Mouse (Mus musculus) midbrain, embryonic 11.5 days (tissue): ENCODE measurements around the gene Pabpn1l. TPM values are rescaled to one million over a fixed set of nuclear protein-coding genes. Genes with fewer than 3 reads are reported as not detected.

Source experiments
- ATAC-seq: fragments of 200-750 bp; cut with Nextera tagmentation; 2 replicates; pipeline ENCODE4 v1.8.0; 2017; ENCODE audit warnings: moderate TSS enrichment, moderate library complexity; ENCODE audit not compliant: low FRiP score
- DNase-seq: peaks from one replicate; pipeline ENCODE4 v3.0.0; 2015; ENCODE audit warnings: low spot score; ENCODE audit errors: missing footprints
- H3K27ac ChIP-seq: fragments of 300-500 bp; sonication (generic); 2 replicates; pipeline ENCODE4 v1.5.1; 2014; ENCODE audit warnings: low read depth, low read length
- H3K27me3 ChIP-seq: fragments of 300-500 bp; sonication (generic); 2 replicates; pipeline ENCODE4 v1.6.1; 2014; ENCODE audit warnings: mild to moderate bottlenecking, low read length, moderate library complexity, mixed read lengths; ENCODE audit not compliant: control insufficient read depth, insufficient read depth
- H3K36me3 ChIP-seq: fragments of 300-500 bp; sonication (generic); 2 replicates; pipeline ENCODE4 v1.6.1; 2014; ENCODE audit warnings: mild to moderate bottlenecking, low read length, moderate library complexity, mixed read lengths; ENCODE audit not compliant: control insufficient read depth, insufficient read depth
- H3K4me1 ChIP-seq: fragments of 300-500 bp; sonication (generic); 2 replicates; pipeline ENCODE4 v1.6.1; 2014; ENCODE audit warnings: low read length; ENCODE audit not compliant: control insufficient read depth, insufficient read depth
- H3K4me2 ChIP-seq: fragments of 300-500 bp; sonication (generic); 2 replicates; pipeline ENCODE4 v1.6.1; 2014; ENCODE audit warnings: mild to moderate bottlenecking, moderate library complexity
- H3K4me3 ChIP-seq: fragments of 300-500 bp; sonication (generic); 2 replicates; pipeline ENCODE4 v1.5.1; 2014; ENCODE audit warnings: low read depth, low read length
- H3K9ac ChIP-seq: fragments of 300-500 bp; sonication (generic); 2 replicates; pipeline ENCODE4 v1.6.1; 2014; ENCODE audit warnings: low read length
- H3K9me3 ChIP-seq: fragments of 300-500 bp; sonication (generic); 2 replicates; pipeline ENCODE4 v1.6.1; 2016; ENCODE audit warnings: low read length; ENCODE audit not compliant: control insufficient read depth
- WGBS: fragments of 180-500 bp; shearing (Covaris S2); extraction: QIAGEN DNeasy Blood & Tissue Kit; methylation state at CpG from one replicate; pipeline ENCODE4 v1.1.7; 2014; 5-methylcytosine and 5-hydroxymethylcytosine counted together
- polyA plus RNA-seq: library from polyadenylated mRNA; unstranded; fragments of >200 nt; fragmentation: Nextera tagmentation; extraction: Ambion mirVana; gene quantifications from 2 replicates; pipeline ENCODE4 v1.2.1, GENCODE M21; 2014

The Pabpn1l gene
- not detected in 2 replicates for polyA plus RNA-seq

GRCm38 (mm10) chr8:122622727-122623126 is at the start of gene Pabpn1l:
Gene Pabpn1l, minus strand, starts transcription at chr8:122622739.
- DNase-seq (no peak), ATAC-seq (no peak)
- Histone ChIP-seq H3K9ac (no peak within 1 kb of the TSS), H3K9me3 (no peaks in the 10 kb centered on the region), H3K4me2 (no peak within 1 kb of the TSS), H3K4me3 (no peak within 1 kb of the TSS), H3K27me3 (no peaks in the 10 kb centered on the region), H3K27ac (no peak within 1 kb of the TSS), H3K4me1 (no peaks in the 10 kb centered on the region; the same call in 1 of the 2 replicates), H3K36me3 (no peaks in the 10 kb centered on the region)
- WGBS: 55% methylated on average over 6 of the region's 6 CpGs

DNA sequence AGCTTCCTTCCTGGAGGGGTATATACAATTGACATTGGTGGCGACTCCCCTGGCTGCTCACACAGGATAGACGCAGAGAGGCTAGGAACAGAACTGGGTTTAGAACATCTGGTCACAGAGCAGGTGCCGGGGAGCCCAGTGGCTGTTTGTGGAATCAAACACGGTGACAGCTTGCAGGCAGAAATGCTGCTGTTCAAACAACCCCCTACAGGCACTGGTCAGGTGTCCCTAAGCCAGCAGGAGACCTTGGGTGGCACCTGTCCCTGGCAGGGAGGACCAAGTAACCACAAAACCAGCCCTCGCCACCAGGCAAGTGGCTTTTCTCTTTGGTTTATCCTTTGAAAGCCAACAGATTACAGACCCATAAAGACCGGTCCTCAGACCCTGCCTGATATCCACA is 49.4 kb upstream of the Pabpn1l start:
- no peaks in the 10 kb centered on the region for H3K9me3 ChIP-seq
- peaks cover 21% of the 10 kb centered on the region for H3K27me3 ChIP-seq
- H3K4me2 ChIP-seq: no peak overlapping the region
- peaks cover 6% of the 10 kb centered on the region for H3K4me1 ChIP-seq
- DNase-seq (no peak), ATAC-seq (no peak)
- WGBS: 80% methylated on average over 6 of the region's 6 CpGs
- no peaks in the 10 kb centered on the region for H3K36me3 ChIP-seq
- no peak overlapping the region for H3K27ac ChIP-seq
- no peak overlapping the region for H3K4me3 ChIP-seq
- H3K9ac ChIP-seq: no peak overlapping the region

GRCm38 (mm10) chr8:122670718-122671117 is 48.2 kb upstream of the Pabpn1l start:
- ATAC-seq (no peak), DNase-seq (no peak)
- Histone ChIP-seq H3K9me3 (no peaks in the 10 kb centered on the region), H3K9ac (no peak overlapping the region), H3K27ac (no peak overlapping the region), H3K27me3 (peaks cover 13% of the 10 kb centered on the region), H3K4me1 (peaks cover 8% of the 10 kb centered on the region), H3K4me2 (no peak overlapping the region), H3K36me3 (no peaks in the 10 kb centered on the region), H3K4me3 (no peak overlapping the region)
- WGBS: 48% methylated on average over 3 of the region's 3 CpGs

DNA sequence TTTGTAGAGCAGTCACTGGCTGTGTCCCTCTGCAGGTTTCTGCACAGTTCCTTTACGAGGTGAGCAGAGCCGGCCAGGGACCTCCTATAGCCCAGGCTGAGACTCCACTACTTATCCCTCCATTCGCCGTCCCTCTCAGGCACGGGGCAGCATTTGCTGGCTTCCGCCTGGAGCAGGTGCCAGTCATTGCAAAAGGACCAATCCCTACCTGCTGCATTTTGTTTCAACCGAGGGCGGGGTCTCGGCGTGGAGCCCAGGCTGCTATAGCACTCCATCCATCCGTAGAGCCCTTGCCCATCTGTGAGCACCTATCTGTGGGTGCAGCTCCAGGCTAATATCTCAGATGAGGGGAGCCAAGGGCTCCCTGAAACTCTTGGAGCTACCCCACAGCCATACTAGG is 47.5 kb upstream of the Pabpn1l start:
- DNase-seq (no peak), ATAC-seq (no peak)
- Histone ChIP-seq H3K9ac (no peak overlapping the region), H3K27ac (no peak overlapping the region), H3K9me3 (no peaks in the 10 kb centered on the region), H3K4me3 (no peak overlapping the region), H3K36me3 (no peaks in the 10 kb centered on the region), H3K4me1 (peaks cover 8% of the 10 kb centered on the region), H3K27me3 (peaks cover 8% of the 10 kb centered on the region), H3K4me2 (no peak overlapping the region)
- WGBS: 13% methylated on average over 11 of the region's 11 CpGs

DNA sequence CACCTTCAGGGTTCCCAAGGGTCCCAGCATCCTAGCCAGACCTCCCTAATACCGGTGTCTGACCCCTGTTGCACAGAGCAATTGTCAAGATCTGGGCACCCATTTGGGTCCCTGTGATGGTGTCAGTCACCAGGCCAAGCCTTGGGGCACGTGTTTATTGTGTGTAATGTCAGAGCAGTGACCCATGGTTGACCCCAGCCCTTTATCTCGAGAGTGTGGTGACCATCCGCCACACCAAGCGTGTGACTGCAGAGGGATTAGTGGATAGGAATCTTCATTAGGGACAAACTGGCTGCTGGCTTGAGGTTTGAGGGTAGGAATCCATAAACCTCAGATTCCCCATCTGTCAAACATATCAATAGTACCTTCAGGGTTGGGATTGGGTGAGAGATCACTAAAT is 46.8 kb upstream of the Pabpn1l start:
- ATAC-seq (no peak), DNase-seq (peak; percentile 84)
- H3K27me3 ChIP-seq: peaks cover 8% of the 10 kb centered on the region
- WGBS: 10% methylated on average over 5 of the region's 5 CpGs
- no peak overlapping the region for H3K4me2 ChIP-seq
- no peak overlapping the region for H3K9ac ChIP-seq
- H3K27ac ChIP-seq: no peak overlapping the region
- no peak overlapping the region for H3K4me3 ChIP-seq
- no peaks in the 10 kb centered on the region for H3K9me3 ChIP-seq
- H3K4me1 ChIP-seq: peaks cover 8% of the 10 kb centered on the region
- no peaks in the 10 kb centered on the region for H3K36me3 ChIP-seq

DNA sequence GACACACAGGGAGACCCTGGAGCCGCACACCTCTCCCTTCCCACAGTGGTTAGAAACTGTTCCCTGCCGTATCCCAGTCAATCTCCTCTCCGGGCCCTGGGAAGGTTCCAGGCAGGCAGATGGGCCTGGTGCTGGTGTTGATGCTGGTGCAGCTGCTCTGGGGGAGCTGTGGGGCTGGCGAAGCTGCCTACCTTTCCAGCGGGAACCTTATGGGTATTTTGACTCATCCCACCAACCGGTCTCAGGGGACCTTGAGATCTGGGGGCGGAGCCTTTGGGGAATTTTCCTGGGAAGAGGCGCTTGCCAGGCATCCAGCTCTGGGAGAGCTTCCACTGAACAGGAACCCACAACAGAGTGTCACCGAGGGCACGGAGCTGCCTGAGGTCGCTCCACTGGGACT is 45.3 kb upstream of the Pabpn1l start:
- Histone ChIP-seq H3K9ac (no peak overlapping the region), H3K4me1 (peaks cover 8% of the 10 kb centered on the region), H3K9me3 (no peaks in the 10 kb centered on the region), H3K36me3 (no peaks in the 10 kb centered on the region), H3K27ac (no peak overlapping the region), H3K4me2 (no peak overlapping the region), H3K27me3 (peaks cover 8% of the 10 kb centered on the region), H3K4me3 (no peak overlapping the region)
- DNase-seq: no peak
- no peak for ATAC-seq
- 75% methylated on average over 11 of the region's 11 CpGs for WGBS

DNA sequence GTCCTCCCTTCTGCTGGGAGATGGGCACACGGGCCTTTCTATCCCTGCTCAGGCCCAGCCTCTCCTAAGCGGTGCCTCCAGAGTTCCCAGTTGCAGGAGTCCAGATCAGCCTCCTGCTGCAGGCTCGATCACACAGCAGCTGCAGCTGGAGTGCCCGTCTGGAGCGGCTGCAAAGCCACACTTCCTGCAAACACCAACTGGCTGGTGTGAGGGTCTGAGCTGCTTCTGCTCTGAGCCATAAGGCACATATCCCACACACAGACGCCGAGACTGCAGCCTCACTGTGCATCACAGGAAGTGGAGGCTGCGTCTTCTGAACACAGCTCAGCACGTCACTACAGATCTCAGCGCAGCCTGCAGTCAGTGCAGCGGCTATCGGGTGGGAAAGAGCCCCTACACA is 44.3 kb upstream of the Pabpn1l start:
- Histone ChIP-seq H3K4me1 (peaks cover 8% of the 10 kb centered on the region), H3K4me3 (no peak overlapping the region), H3K36me3 (no peaks in the 10 kb centered on the region), H3K27me3 (peaks cover 8% of the 10 kb centered on the region), H3K9me3 (no peaks in the 10 kb centered on the region), H3K4me2 (no peak overlapping the region), H3K27ac (no peak overlapping the region), H3K9ac (no peak overlapping the region)
- 62% methylated on average over 12 of the region's 12 CpGs for WGBS
- ATAC-seq: no peak
- no peak for DNase-seq

DNA sequence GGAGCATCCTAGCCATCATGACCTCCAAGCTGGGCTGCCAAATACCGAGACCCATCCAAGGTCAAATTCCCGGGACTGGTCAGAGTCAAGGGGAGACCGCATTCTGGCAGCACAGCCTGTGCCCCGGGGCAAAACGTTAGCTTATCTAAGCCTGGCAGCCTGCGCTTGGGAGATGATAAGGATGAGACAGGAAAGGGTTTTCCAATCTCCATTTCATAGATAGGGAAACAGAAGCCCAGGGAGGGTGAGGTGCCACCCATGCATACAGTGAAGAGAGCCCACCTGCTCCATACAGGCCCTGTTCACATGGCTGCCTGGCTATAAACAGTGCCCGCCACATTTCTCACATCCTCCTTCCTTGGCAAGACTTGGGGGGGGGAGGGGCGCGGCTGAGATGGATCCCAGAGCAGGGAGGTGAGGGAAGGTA is 43.8 kb upstream of the Pabpn1l start:
- Histone ChIP-seq H3K27ac (no peak overlapping the region), H3K4me3 (no peak overlapping the region), H3K4me2 (no peak overlapping the region), H3K36me3 (no peaks in the 10 kb centered on the region), H3K9me3 (no peaks in the 10 kb centered on the region), H3K9ac (no peak overlapping the region), H3K27me3 (peaks cover 8% of the 10 kb centered on the region), H3K4me1 (peaks cover 8% of the 10 kb centered on the region)
- ATAC-seq (no peak), DNase-seq (no peak)
- WGBS: 74% methylated on average over 9 of the region's 9 CpGs

GRCm38 (mm10) chr8:122665667-122666316 is 43.3 kb upstream of the Pabpn1l start:
- 82% methylated on average over 12 of the region's 14 CpGs for WGBS
- H3K4me3 ChIP-seq: no peak overlapping the region
- H3K4me1 ChIP-seq: peaks cover 7% of the 10 kb centered on the region
- H3K36me3 ChIP-seq: no peaks in the 10 kb centered on the region
- H3K4me2 ChIP-seq: no peak overlapping the region
- no peak overlapping the region for H3K9ac ChIP-seq
- no peaks in the 10 kb centered on the region for H3K9me3 ChIP-seq
- DNase-seq (no peak), ATAC-seq (no peak)
- H3K27me3 ChIP-seq: peaks cover 5% of the 10 kb centered on the region
- H3K27ac ChIP-seq: no peak overlapping the region
